Mouse (Mus musculus): ENCODE data around the gene Slamf6. TPM values are rescaled to one million over a fixed set of nuclear protein-coding genes. Genes with fewer than 3 reads are reported as not detected.

Slamf6 gene
- polyA plus RNA-seq, 2 experiments = 0.17 to 0.93 TPM

DNA sequence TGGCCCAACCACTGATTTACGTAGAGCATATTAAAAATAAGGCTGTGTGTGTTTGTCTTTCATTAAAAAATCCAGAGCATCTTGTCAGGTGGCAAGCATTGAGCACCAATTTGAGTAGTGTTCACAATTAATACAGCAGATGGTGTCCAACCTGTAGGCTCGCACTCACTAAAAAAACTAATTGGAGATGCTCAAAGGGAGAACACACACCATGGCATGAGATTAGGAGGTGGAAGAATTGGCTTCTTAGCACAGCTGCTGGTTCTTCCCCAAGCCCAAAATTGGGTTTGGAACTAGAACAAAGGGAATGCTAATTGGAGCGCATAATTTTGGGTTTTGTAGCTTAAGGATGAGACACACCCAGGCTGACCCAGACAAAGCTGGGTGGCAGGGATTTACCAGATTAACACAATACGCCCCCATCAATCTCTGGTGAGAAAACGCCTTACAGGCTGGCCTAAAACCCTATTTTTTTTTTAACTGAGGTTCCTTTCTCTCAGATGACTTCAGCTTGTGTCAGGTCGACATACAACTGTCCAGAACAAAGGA, 29.2 kb downstream of the Slamf6 start:
- ATAC-seq (ENCODE audit: insufficient read depth) (no peak), DNase-seq (ENCODE audit: low read depth in 3 of 3, low spot score in 3 of 3) (no peak)
- H3K4me1 ChIP-seq (replicated peaks; ENCODE audit: control insufficient read depth in 2 of 2, insufficient read depth in 2 of 2, low read length in 1 of 2) = no peaks in the 10 kb centered on the region
- no peak overlapping the region for H3K4me3 ChIP-seq (ENCODE audit: insufficient read depth in 1 of 2, low read depth in 2 of 2, low read length in 2 of 2)
- H3K9ac ChIP-seq (replicated peaks) = no peak overlapping the region
- no peaks in the 10 kb centered on the region for H3K9me3 ChIP-seq (ENCODE audit: control insufficient read depth, low read length)
- H3K4me2 ChIP-seq (ENCODE audit: low read depth) = no peak overlapping the region
- H3K27ac ChIP-seq = no peak overlapping the region
- WGBS (ENCODE audit: insufficient replicate concordance) = 61% methylated on average over 6 of the region's 6 CpGs
- no peak for TF ChIP-seq EP300 (IDR thresholded peaks at IDR 0.05; ENCODE audit: low read depth)
- no peak for TF ChIP-seq CTCF (IDR thresholded peaks at IDR 0.05; ENCODE audit: low read depth)
- H3K36me3 ChIP-seq (replicated peaks; ENCODE audit: control insufficient read depth, insufficient read depth, low read depth) = no peaks in the 10 kb centered on the region
- no peaks in the 10 kb centered on the region for H3K27me3 ChIP-seq (ENCODE audit: control insufficient read depth, insufficient read depth, low read length)

DNA sequence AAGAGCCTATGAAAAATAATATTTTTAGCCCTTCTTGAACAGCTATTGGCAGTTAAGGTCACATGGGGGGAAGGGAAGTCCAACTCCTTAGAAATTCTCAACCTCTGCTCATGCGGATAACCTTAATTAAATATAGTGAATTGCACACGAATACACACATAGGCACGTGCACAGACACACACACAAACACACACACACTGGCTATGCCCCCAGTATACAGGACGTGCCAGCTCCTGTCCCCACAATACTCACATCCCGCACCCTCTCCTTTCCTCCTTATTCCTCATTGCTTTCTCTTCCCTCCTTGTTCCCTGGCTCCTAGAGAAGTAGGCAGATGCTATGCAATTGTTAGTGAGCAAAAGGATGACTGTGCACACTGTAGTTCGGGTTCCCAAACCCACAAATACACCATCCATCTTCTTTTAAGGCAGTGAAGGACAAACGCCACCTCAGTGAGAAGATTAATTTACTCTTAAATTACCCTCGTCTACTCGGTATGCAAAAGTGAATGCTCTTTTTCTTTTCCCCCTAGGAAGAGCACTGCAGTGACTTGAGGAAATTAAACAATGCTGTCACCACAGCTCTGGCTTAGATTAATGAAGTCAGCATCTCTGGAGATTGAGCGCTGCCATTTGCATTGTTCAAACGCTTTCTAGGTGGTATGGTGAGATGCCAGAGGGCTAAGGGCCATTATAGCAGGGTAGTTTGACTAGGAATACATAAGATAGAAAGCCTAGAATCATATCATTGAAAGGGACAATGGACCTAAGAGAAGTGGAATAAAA, 31.0 kb downstream of the Slamf6 start:
- H3K27me3 ChIP-seq (ENCODE audit: control insufficient read depth, insufficient read depth, low read length) = no peaks in the 10 kb centered on the region
- no peak for TF ChIP-seq CTCF (IDR thresholded peaks at IDR 0.05; ENCODE audit: low read depth)
- no peak for TF ChIP-seq EP300 (IDR thresholded peaks at IDR 0.05; ENCODE audit: low read depth)
- H3K9ac ChIP-seq (replicated peaks) = no peak overlapping the region
- 50% methylated on average over 11 of the region's 11 CpGs for WGBS (ENCODE audit: insufficient replicate concordance)
- H3K4me1 ChIP-seq (replicated peaks; ENCODE audit: control insufficient read depth in 2 of 2, insufficient read depth in 2 of 2, low read length in 1 of 2) = no peaks in the 10 kb centered on the region
- H3K4me2 ChIP-seq (ENCODE audit: low read depth) = no peak overlapping the region
- H3K36me3 ChIP-seq (replicated peaks; ENCODE audit: control insufficient read depth, insufficient read depth, low read depth) = no peaks in the 10 kb centered on the region
- no peak overlapping the region for H3K4me3 ChIP-seq (ENCODE audit: insufficient read depth in 1 of 2, low read depth in 2 of 2, low read length in 2 of 2)
- H3K27ac ChIP-seq = no peak overlapping the region
- no peaks in the 10 kb centered on the region for H3K9me3 ChIP-seq (ENCODE audit: control insufficient read depth, low read length)
- ATAC-seq (ENCODE audit: insufficient read depth) = no peak
- DNase-seq (ENCODE audit: low read depth in 3 of 3, low spot score in 3 of 3) = no peak

DNA sequence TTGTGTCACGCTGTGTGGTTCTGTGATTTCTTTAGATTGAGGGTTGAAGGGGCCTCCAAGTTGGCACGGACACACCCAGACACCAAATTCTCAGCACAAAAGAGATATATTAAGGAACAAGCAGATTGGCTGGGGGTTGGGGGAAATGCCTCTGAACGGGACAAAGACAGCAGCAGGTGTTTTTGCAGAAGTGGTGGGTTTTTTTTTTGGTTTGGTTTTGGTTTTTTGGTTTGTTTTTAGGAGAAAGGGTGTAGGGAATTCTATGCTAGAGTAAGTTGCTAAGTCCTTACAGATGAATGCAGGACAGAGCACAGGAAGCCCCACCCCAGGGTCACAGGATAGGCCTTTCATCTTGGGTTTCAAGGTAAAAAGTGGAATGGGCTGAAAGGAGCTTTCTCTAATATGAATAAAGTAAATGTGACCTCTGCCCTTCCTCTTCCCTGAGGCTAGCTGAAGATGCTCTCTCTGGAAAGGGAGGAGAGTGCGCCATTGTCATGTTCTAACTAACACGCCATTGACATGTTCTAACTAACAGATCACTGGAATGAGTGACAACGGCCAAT, 31.7 kb downstream of the Slamf6 start:
- no peak for DNase-seq (ENCODE audit: low read depth in 3 of 3, low spot score in 3 of 3)
- TF ChIP-seq EP300 (IDR thresholded peaks at IDR 0.05; ENCODE audit: low read depth) (no peak), CTCF (IDR thresholded peaks at IDR 0.05; ENCODE audit: low read depth) (no peak)
- Histone ChIP-seq H3K27ac (no peak overlapping the region), H3K4me1 (replicated peaks; ENCODE audit: control insufficient read depth in 2 of 2, insufficient read depth in 2 of 2, low read length in 1 of 2) (no peaks in the 10 kb centered on the region), H3K9me3 (ENCODE audit: control insufficient read depth, low read length) (no peaks in the 10 kb centered on the region), H3K9ac (replicated peaks) (no peak overlapping the region), H3K4me3 (ENCODE audit: insufficient read depth in 1 of 2, low read depth in 2 of 2, low read length in 2 of 2) (no peak overlapping the region), H3K27me3 (ENCODE audit: control insufficient read depth, insufficient read depth, low read length) (no peaks in the 10 kb centered on the region), H3K36me3 (replicated peaks; ENCODE audit: control insufficient read depth, insufficient read depth, low read depth) (no peaks in the 10 kb centered on the region), H3K4me2 (ENCODE audit: low read depth) (no peak overlapping the region)
- WGBS (ENCODE audit: insufficient replicate concordance) = 52% methylated on average over 6 of the region's 6 CpGs
- no peak for ATAC-seq (ENCODE audit: insufficient read depth)

DNA sequence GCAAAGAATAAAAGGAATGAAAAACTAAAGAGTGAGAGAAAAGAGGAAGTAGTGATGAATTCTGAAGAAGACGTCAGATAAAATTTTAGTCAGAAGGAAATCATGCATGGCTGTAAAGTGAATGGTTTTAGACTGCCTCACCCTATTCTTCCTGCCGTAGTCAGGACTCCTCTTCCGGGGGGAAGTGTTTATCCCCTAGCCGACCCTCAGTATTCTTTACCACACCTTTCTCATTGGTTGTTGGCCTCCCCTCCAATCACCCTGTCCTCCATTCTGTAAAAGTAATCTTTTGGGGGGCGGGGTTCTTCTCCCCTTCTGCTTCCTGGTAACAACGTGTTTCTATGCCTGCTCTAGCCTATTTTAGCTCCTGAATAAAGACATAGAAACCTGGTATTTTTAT, 37.8 kb downstream of the Slamf6 start:
- H3K4me1 ChIP-seq (replicated peaks; ENCODE audit: control insufficient read depth in 2 of 2, insufficient read depth in 2 of 2, low read length in 1 of 2) = no peaks in the 10 kb centered on the region
- TF ChIP-seq CTCF (IDR thresholded peaks at IDR 0.05; ENCODE audit: low read depth) = no peak
- TF ChIP-seq EP300 (IDR thresholded peaks at IDR 0.05; ENCODE audit: low read depth) = no peak
- no peaks in the 10 kb centered on the region for H3K36me3 ChIP-seq (replicated peaks; ENCODE audit: control insufficient read depth, insufficient read depth, low read depth)
- no peak overlapping the region for H3K4me2 ChIP-seq (ENCODE audit: low read depth)
- no peak overlapping the region for H3K4me3 ChIP-seq (ENCODE audit: insufficient read depth in 1 of 2, low read depth in 2 of 2, low read length in 2 of 2)
- no peaks in the 10 kb centered on the region for H3K27me3 ChIP-seq (ENCODE audit: control insufficient read depth, insufficient read depth, low read length)
- H3K27ac ChIP-seq = no peak overlapping the region
- no peaks in the 10 kb centered on the region for H3K9me3 ChIP-seq (ENCODE audit: control insufficient read depth, low read length)
- WGBS (ENCODE audit: insufficient replicate concordance) = 21% methylated on average over 6 of the region's 6 CpGs
- DNase-seq (ENCODE audit: low read depth in 3 of 3, low spot score in 3 of 3) = no peak
- no peak for ATAC-seq (ENCODE audit: insufficient read depth)
- no peak overlapping the region for H3K9ac ChIP-seq (replicated peaks)

DNA sequence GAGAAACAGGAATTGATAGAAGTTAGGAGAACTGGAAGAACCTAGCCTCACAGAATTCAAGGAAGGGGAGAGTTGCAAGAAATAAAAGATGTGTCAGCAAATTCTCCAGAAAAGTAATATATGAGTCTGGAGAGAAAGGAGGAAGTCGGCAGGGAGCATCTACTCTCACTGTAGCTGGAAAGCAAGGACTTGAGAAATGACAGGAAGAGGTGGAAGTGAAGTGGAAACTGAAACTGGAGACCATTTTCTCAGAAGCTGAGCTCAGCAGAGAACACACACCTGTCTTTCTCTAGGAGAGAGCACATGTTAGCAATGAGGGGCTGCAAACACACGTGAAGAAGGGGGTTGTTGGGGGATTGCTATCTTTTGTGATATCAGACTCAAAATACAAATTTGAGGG, 40.1 kb downstream of the Slamf6 start:
- DNase-seq (ENCODE audit: low read depth in 3 of 3, low spot score in 3 of 3) (no peak), ATAC-seq (ENCODE audit: insufficient read depth) (no peak)
- no peak overlapping the region for H3K9ac ChIP-seq (replicated peaks)
- TF ChIP-seq CTCF (IDR thresholded peaks at IDR 0.05; ENCODE audit: low read depth) = no peak
- no peak for TF ChIP-seq EP300 (IDR thresholded peaks at IDR 0.05; ENCODE audit: low read depth)
- no peak overlapping the region for H3K27ac ChIP-seq
- H3K4me1 ChIP-seq (replicated peaks; ENCODE audit: control insufficient read depth in 2 of 2, insufficient read depth in 2 of 2, low read length in 1 of 2) = no peaks in the 10 kb centered on the region
- no peaks in the 10 kb centered on the region for H3K9me3 ChIP-seq (ENCODE audit: control insufficient read depth, low read length)
- no peak overlapping the region for H3K4me2 ChIP-seq (ENCODE audit: low read depth)
- H3K4me3 ChIP-seq (ENCODE audit: insufficient read depth in 1 of 2, low read depth in 2 of 2, low read length in 2 of 2) = no peak overlapping the region
- no peaks in the 10 kb centered on the region for H3K27me3 ChIP-seq (ENCODE audit: control insufficient read depth, insufficient read depth, low read length)
- 20% methylated on average over 2 of the region's 2 CpGs for WGBS (ENCODE audit: insufficient replicate concordance)
- no peaks in the 10 kb centered on the region for H3K36me3 ChIP-seq (replicated peaks; ENCODE audit: control insufficient read depth, insufficient read depth, low read depth)

All from liver, embryonic 14.5 days (tissue).